In genomic region chr1:180116525-180116924, GRCm38 (mm10) we compare ENCODE assay signal across 9 mouse cellular contexts.
DNase-seq lines count a peak whose midpoint lies in the region; ATAC-seq lines count a peak whose summit lies in the region.
"Had no signal": no experiment of that assay in that cellular context is flagged by ENCODE, and none has a peak within 500 bp of the region (broad histone marks: within the 10 kb centered on the region; RNA-seq: fewer than 3 reads in every experiment).

No protein-coding gene starts in this region.

- H3K36me3 ChIP-seq in heart, embryonic 10.5 days: peaks cover 16% of the 10 kb centered on the region; the same call in 1 of the 2 replicates
- H3K36me3 ChIP-seq in liver, embryonic 13.5 days: peaks cover 29% of the 10 kb centered on the region
- peaks cover 6% of the 10 kb centered on the region; the same call in 1 of the 2 replicates for H3K36me3 ChIP-seq in forebrain, embryonic 14.5 days (ENCODE audit: control insufficient read depth, insufficient read depth, low read length)

- H3K4me2 ChIP-seq in liver, embryonic 13.5 days: no peak overlapping the region
- H3K4me2 ChIP-seq in forebrain, embryonic 14.5 days (ENCODE audit: low read length): no peak overlapping the region

- no peaks in the 10 kb centered on the region for H3K27me3 ChIP-seq in heart, embryonic 10.5 days (ENCODE audit: insufficient read depth, poor library complexity, severe bottlenecking)
- no peaks in the 10 kb centered on the region for H3K27me3 ChIP-seq in liver, embryonic 13.5 days
- no peaks in the 10 kb centered on the region for H3K27me3 ChIP-seq in forebrain, embryonic 14.5 days (replicated peaks; ENCODE audit: control insufficient read depth, insufficient read depth, low read length)
- H3K27me3 ChIP-seq: megakaryocyte, embryonic 14.5 days had no signal

- DNase-seq in heart, postnatal 4 days: peak; percentile 37
- no peak for DNase-seq in heart, embryonic 10.5 days (ENCODE audit: low spot score)
- DNase-seq in 416B (ENCODE audit: low read depth): peak; percentile 41
- DNase-seq in MN1 (ENCODE audit: low spot score): peak; percentile 18
- DNase-seq in liver, embryonic 13.5 days: peak; percentile 13
- no peak for DNase-seq in right cerebral cortex, postnatal 36 days (ENCODE audit: low spot score in 2 of 2)
- DNase-seq in cerebellum, postnatal 36 days: no peak
- no peak for DNase-seq in forebrain, embryonic 14.5 days (ENCODE audit: low spot score)

- no peak overlapping the region for H3K4me3 ChIP-seq in heart, embryonic 10.5 days
- no peak overlapping the region for H3K4me3 ChIP-seq in liver, embryonic 13.5 days (replicated peaks)
- H3K4me3 ChIP-seq in forebrain, embryonic 14.5 days (ENCODE audit: low read depth, low read length): no peak overlapping the region
- H3K4me3 ChIP-seq: megakaryocyte, embryonic 14.5 days had no signal

- ATAC-seq in liver, embryonic 13.5 days (ENCODE audit: low read depth): no peak
- ATAC-seq in forebrain, embryonic 14.5 days: no peak

- H3K27ac ChIP-seq in heart, embryonic 10.5 days: no peak overlapping the region
- H3K27ac ChIP-seq in liver, embryonic 13.5 days: no peak overlapping the region
- no peak overlapping the region for H3K27ac ChIP-seq in forebrain, embryonic 14.5 days (ENCODE audit: low read depth, low read length)

- H3K4me1 ChIP-seq in heart, embryonic 10.5 days: no peaks in the 10 kb centered on the region
- no peaks in the 10 kb centered on the region for H3K4me1 ChIP-seq in liver, embryonic 13.5 days (replicated peaks)
- H3K4me1 ChIP-seq in forebrain, embryonic 14.5 days (ENCODE audit: control insufficient read depth, insufficient read depth, low read length): no peaks in the 10 kb centered on the region
- H3K4me1 ChIP-seq: megakaryocyte, embryonic 14.5 days had no signal

- no peaks in the 10 kb centered on the region for H3K9me3 ChIP-seq in heart, embryonic 10.5 days
- no peaks in the 10 kb centered on the region for H3K9me3 ChIP-seq in liver, embryonic 13.5 days (replicated peaks)
- H3K9me3 ChIP-seq in forebrain, embryonic 14.5 days (replicated peaks; ENCODE audit: control insufficient read depth, low read length): no peaks in the 10 kb centered on the region
- H3K9me3 ChIP-seq: megakaryocyte, embryonic 14.5 days had no signal

- 80% methylated on average over 1 of the region's 1 CpGs for WGBS in heart, embryonic 10.5 days
- 66% methylated on average over 1 of the region's 1 CpGs for WGBS in liver, embryonic 13.5 days (ENCODE audit: insufficient replicate concordance)
- WGBS in forebrain, embryonic 14.5 days: 70% methylated on average over 1 of the region's 1 CpGs

- H3K9ac ChIP-seq in liver, embryonic 13.5 days: no peak overlapping the region
- no peak overlapping the region for H3K9ac ChIP-seq in forebrain, embryonic 14.5 days (ENCODE audit: low read length)

Comparison
In these comparisons a context has a peak if more than half of its experiments do, and no peak if none do; other contexts are left out.
1. DNase-seq: peak in heart, postnatal 4 days (single experiment), 416B (single experiment), MN1 (single experiment) and liver, embryonic 13.5 days (single experiment); none in heart, embryonic 10.5 days (single experiment), right cerebral cortex, postnatal 36 days (0 of 2), cerebellum, postnatal 36 days (0 of 2) and forebrain, embryonic 14.5 days (single experiment).